Mouse (Mus musculus): ENCODE data around the gene Ptprd. TPM values are rescaled to one million over a fixed set of nuclear protein-coding genes. Genes with fewer than 3 reads are reported as not detected.

Ptprd gene
- polyA plus RNA-seq, 1 experiment = 0.15 TPM

DNA sequence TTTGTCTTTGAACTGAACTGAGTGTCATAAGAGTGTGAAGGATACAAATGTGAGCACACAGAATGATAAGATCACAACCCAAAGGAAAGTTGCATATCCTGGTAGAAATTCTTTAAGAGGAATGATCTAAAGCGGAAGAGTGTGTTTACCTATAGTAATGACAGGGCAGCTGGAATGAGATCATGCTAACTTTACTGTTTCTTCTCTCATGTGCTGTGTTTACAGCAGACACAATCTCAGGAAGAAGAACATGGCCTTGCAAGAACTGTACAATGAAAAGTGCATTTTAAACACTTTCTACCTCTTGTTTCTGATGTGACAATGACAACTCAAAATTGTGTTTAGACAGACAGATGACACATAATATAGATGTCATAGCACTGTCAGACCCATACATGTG is 1621.0 kb downstream of the Ptprd start:
- Histone ChIP-seq H3K4me1 (ENCODE audit: control insufficient read depth, insufficient read depth, insufficient read length) (no peaks in the 10 kb centered on the region), H3K27ac (ENCODE audit: insufficient read depth, low read length) (no peak overlapping the region), H3K27me3 (ENCODE audit: control insufficient read depth, insufficient read depth, low read length) (no peaks in the 10 kb centered on the region), H3K36me3 (ENCODE audit: control insufficient read depth, insufficient read depth, low read length) (no peaks in the 10 kb centered on the region), H3K4me3 (ENCODE audit: extremely low read depth, insufficient read depth, insufficient read length) (no peak overlapping the region)
- no peak for DNase-seq (ENCODE audit: low read depth in 1 of 2, low spot score in 2 of 2)
- no peak for TF ChIP-seq CTCF (IDR thresholded peaks at IDR 0.05; ENCODE audit: extremely low read depth, insufficient read depth, insufficient read length, insufficient replicate concordance)
- no peak for TF ChIP-seq POLR2A (IDR thresholded peaks at IDR 0.05; ENCODE audit: low read depth, low read length)
- 98% methylated on average over 1 of the region's 1 CpGs for WGBS

DNA sequence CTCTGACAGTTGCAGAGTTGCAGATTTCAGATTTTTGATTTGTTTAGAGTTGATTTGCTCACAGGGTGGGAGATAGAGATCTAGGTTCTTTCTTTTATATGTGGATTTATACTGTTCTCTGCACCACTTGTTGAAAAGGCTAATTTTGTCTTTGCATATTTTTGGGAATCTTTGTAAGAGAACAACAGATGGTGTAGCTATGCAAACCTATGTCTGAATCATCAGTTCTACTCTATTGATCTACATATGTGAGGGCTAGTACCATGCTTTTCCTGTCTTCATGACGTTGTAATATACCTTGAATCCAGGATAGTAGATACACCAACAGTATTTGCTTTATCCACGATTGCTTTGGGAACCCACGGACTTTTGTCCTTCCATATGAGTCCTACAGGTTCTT is 1628.7 kb downstream of the Ptprd start:
- no peak for TF ChIP-seq CTCF (IDR thresholded peaks at IDR 0.05; ENCODE audit: extremely low read depth, insufficient read depth, insufficient read length, insufficient replicate concordance)
- no peak for TF ChIP-seq POLR2A (IDR thresholded peaks at IDR 0.05; ENCODE audit: low read depth, low read length)
- DNase-seq (ENCODE audit: low read depth in 1 of 2, low spot score in 2 of 2) = no peak
- Histone ChIP-seq H3K27ac (ENCODE audit: insufficient read depth, low read length) (no peak overlapping the region), H3K27me3 (ENCODE audit: control insufficient read depth, insufficient read depth, low read length) (no peaks in the 10 kb centered on the region), H3K4me3 (ENCODE audit: extremely low read depth, insufficient read depth, insufficient read length) (no peak overlapping the region), H3K4me1 (ENCODE audit: control insufficient read depth, insufficient read depth, insufficient read length) (no peaks in the 10 kb centered on the region), H3K36me3 (ENCODE audit: control insufficient read depth, insufficient read depth, low read length) (no peaks in the 10 kb centered on the region)
- 76% methylated on average over 3 of the region's 3 CpGs for WGBS

DNA sequence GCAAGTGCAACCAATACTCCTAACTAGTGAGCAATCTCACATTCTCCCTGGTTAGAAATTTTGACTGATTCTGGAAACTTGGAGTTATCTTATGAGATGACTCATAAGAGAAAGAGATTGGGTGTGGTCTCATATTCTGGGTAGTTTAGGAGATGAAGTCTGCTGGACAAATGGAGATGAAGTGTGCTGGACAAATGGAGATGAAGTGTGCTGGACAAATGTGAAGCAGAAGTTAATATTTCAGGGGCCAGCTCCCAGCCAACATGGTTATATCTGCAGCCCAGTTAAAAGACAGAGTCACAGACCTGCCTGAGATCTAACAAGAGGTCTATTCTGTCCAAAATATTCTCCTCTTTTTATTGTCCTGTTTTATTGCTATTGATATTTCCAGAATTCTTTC is 1645.8 kb downstream of the Ptprd start:
- Histone ChIP-seq H3K27me3 (ENCODE audit: control insufficient read depth, insufficient read depth, low read length) (no peaks in the 10 kb centered on the region), H3K27ac (ENCODE audit: insufficient read depth, low read length) (no peak overlapping the region), H3K4me1 (ENCODE audit: control insufficient read depth, insufficient read depth, insufficient read length) (no peaks in the 10 kb centered on the region), H3K36me3 (ENCODE audit: control insufficient read depth, insufficient read depth, low read length) (no peaks in the 10 kb centered on the region), H3K4me3 (ENCODE audit: extremely low read depth, insufficient read depth, insufficient read length) (no peak overlapping the region)
- DNase-seq (ENCODE audit: low read depth in 1 of 2, low spot score in 2 of 2) = no peak
- TF ChIP-seq CTCF (IDR thresholded peaks at IDR 0.05; ENCODE audit: extremely low read depth, insufficient read depth, insufficient read length, insufficient replicate concordance) (no peak), POLR2A (IDR thresholded peaks at IDR 0.05; ENCODE audit: low read depth, low read length) (no peak)

DNA sequence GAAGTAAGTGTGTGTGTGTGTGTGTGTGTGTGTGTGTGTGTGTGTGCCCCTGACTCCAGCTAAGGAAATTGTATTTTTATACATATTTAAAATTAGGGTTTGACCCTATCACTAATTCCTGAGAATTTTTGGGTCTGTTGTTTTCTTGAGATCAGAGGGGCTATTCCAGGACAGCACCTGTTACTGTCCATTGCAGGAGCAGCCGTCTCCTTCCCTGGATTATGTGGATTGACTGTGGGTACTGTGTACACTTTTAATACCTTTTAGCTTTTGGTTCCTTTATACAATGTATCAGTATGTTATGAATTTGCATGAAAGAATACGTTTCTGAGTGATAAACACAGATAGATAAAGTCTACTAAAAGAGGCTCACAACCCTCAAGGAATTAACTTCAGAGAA is 1670.0 kb downstream of the Ptprd start:
- H3K27me3 ChIP-seq (ENCODE audit: control insufficient read depth, insufficient read depth, low read length) = no peaks in the 10 kb centered on the region
- WGBS = 62% methylated on average over 2 of the region's 2 CpGs
- H3K4me1 ChIP-seq (ENCODE audit: control insufficient read depth, insufficient read depth, insufficient read length) = no peaks in the 10 kb centered on the region
- TF ChIP-seq POLR2A (IDR thresholded peaks at IDR 0.05; ENCODE audit: low read depth, low read length) = no peak
- TF ChIP-seq CTCF (IDR thresholded peaks at IDR 0.05; ENCODE audit: extremely low read depth, insufficient read depth, insufficient read length, insufficient replicate concordance) = no peak
- H3K4me3 ChIP-seq (ENCODE audit: extremely low read depth, insufficient read depth, insufficient read length) = no peak overlapping the region
- H3K27ac ChIP-seq (ENCODE audit: insufficient read depth, low read length) = no peak overlapping the region
- DNase-seq (ENCODE audit: low read depth in 1 of 2, low spot score in 2 of 2) = no peak
- H3K36me3 ChIP-seq (ENCODE audit: control insufficient read depth, insufficient read depth, low read length) = no peaks in the 10 kb centered on the region

DNA sequence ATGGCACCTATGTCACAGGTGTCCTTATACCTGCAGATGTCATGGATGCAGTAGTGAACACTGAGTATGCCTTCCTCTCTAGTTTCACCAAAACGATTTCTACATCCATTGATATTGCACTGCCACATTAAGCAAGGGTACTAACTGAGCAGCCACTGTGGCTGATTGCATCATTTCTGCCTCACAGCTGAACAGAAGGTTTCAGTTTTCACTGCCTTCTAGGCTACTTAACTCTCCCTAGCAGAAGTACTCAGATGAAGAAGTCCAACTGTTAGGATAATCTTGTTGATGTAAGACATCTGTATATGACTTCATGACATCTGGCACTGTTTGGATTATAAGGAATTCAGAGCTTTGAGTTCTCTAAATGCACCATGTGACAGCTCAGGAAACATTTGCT is 1678.8 kb downstream of the Ptprd start:
- TF ChIP-seq CTCF (IDR thresholded peaks at IDR 0.05; ENCODE audit: extremely low read depth, insufficient read depth, insufficient read length, insufficient replicate concordance) (no peak), POLR2A (IDR thresholded peaks at IDR 0.05; ENCODE audit: low read depth, low read length) (no peak)
- 50% methylated on average over 1 of the region's 1 CpGs for WGBS
- H3K27ac ChIP-seq (ENCODE audit: insufficient read depth, low read length) = no peak overlapping the region
- H3K4me1 ChIP-seq (ENCODE audit: control insufficient read depth, insufficient read depth, insufficient read length) = no peaks in the 10 kb centered on the region
- H3K36me3 ChIP-seq (ENCODE audit: control insufficient read depth, insufficient read depth, low read length) = no peaks in the 10 kb centered on the region
- DNase-seq (ENCODE audit: low read depth in 1 of 2, low spot score in 2 of 2) = no peak
- H3K27me3 ChIP-seq (ENCODE audit: control insufficient read depth, insufficient read depth, low read length) = no peaks in the 10 kb centered on the region
- no peak overlapping the region for H3K4me3 ChIP-seq (ENCODE audit: extremely low read depth, insufficient read depth, insufficient read length)

DNA sequence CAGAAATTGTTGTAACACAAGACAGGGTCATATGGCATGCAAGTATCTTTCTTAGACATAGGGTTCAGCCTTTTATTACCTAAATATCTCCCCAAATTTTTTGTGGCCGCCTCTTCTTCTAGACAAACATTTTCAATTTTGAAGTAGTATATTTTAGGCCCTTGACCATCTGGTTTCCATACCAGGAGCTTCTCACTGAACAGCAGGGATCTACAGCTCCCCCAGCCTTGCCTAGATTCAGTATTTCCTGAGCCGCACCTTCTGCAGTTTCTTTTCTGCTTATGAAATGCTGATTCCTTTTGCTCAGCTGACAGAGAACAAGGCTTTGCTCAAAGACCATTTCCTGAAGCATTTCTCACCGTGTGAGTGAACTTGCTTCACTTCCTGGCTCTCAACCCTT is 1686.5 kb downstream of the Ptprd start:
- 39% methylated on average over 3 of the region's 3 CpGs for WGBS
- H3K27me3 ChIP-seq (ENCODE audit: control insufficient read depth, insufficient read depth, low read length) = no peaks in the 10 kb centered on the region
- H3K27ac ChIP-seq (ENCODE audit: insufficient read depth, low read length) = no peak overlapping the region
- TF ChIP-seq CTCF (IDR thresholded peaks at IDR 0.05; ENCODE audit: extremely low read depth, insufficient read depth, insufficient read length, insufficient replicate concordance) (no peak), POLR2A (IDR thresholded peaks at IDR 0.05; ENCODE audit: low read depth, low read length) (no peak)
- no peaks in the 10 kb centered on the region for H3K4me1 ChIP-seq (ENCODE audit: control insufficient read depth, insufficient read depth, insufficient read length)
- no peak for DNase-seq (ENCODE audit: low read depth in 1 of 2, low spot score in 2 of 2)
- no peaks in the 10 kb centered on the region for H3K36me3 ChIP-seq (ENCODE audit: control insufficient read depth, insufficient read depth, low read length)
- H3K4me3 ChIP-seq (ENCODE audit: extremely low read depth, insufficient read depth, insufficient read length) = no peak overlapping the region

DNA sequence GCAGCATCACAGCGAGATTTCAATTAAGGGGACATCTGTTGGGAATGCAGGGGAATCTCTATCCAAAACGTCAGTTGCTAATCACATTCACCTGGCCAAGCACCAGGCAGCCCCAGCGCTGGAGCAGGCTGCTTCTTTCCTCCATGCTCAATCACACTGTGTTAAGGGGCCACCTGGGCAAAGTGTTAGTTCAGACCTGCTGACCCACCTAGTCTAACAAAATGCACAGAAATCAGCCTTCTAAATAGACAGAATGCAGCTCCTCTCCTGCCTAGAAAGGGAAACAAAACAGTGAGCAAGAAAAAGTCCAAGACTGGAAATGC is 1708.5 kb downstream of the Ptprd start:
- H3K4me3 ChIP-seq (ENCODE audit: extremely low read depth, insufficient read depth, insufficient read length) = no peak overlapping the region
- H3K27me3 ChIP-seq (ENCODE audit: control insufficient read depth, insufficient read depth, low read length) = no peaks in the 10 kb centered on the region
- TF ChIP-seq POLR2A (IDR thresholded peaks at IDR 0.05; ENCODE audit: low read depth, low read length) (no peak), CTCF (IDR thresholded peaks at IDR 0.05; ENCODE audit: extremely low read depth, insufficient read depth, insufficient read length, insufficient replicate concordance) (no peak)
- H3K4me1 ChIP-seq (ENCODE audit: control insufficient read depth, insufficient read depth, insufficient read length) = no peaks in the 10 kb centered on the region
- WGBS = 46% methylated on average over 3 of the region's 3 CpGs
- H3K36me3 ChIP-seq (ENCODE audit: control insufficient read depth, insufficient read depth, low read length) = no peaks in the 10 kb centered on the region
- DNase-seq (ENCODE audit: low read depth in 1 of 2, low spot score in 2 of 2) = no peak
- H3K27ac ChIP-seq (ENCODE audit: insufficient read depth, low read length) = no peak overlapping the region
